Mouse (Mus musculus) heart, adult 8-10 months (tissue): ENCODE data around the gene Cacna1d. TPM values are rescaled to one million over a fixed set of nuclear protein-coding genes. Genes with fewer than 3 reads are reported as not detected.

Experiments
- DNase-seq: peaks from one replicate; pipeline ENCODE4 v3.0.0; 2022; ENCODE audit warnings: low spot score
- total RNA-seq, 4 experiments: library from RNA; stranded (reverse); gene quantifications; 2 replicates each; pipeline ENCODE4 v1.2.4; 2022

Gene Cacna1d
- total RNA-seq, 4 experiments from 2014 or later: 1.9 to 2.8 (median 2.4) TPM

DNA sequence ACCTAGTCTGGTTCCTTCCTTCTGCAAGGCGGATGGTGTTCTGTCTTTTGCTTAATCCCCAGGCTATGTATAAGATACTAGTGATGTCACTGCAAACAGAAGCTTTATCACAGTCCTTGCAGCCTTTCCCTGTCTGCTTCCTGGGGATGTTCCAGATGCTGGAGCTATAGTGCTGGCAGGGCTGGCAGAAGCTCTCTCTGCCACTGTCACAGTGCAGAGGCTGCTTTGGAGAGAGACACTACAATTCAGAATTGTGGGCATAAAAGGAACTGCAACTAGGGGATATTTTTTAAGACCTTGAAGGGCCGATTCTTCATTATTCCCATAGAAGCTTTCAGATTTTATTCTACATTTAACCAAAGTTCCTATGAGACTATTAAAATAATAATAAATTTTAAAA, 274.1 kb downstream of the Cacna1d start:
- no peak for DNase-seq

DNA sequence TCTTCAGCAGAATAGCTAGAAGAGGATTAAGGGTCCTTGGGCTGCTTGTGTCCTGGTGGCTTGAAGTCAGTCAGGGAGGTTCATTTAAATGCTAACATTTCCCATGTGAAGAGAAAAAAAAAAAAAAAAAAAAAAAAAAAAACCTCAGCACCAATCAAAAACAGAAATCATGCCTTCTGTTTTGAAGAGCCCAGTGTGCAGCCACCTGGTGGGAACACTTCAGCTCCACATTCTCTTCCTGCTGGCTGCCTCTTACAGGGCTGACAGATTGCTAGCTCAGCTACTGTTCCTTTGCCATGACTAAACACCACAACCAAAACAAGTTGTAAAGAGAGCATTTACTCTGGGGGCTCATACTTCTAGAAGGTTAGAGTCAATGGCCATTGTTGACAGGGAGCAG, 283.1 kb downstream of the Cacna1d start:
- DNase-seq: no peak

DNA sequence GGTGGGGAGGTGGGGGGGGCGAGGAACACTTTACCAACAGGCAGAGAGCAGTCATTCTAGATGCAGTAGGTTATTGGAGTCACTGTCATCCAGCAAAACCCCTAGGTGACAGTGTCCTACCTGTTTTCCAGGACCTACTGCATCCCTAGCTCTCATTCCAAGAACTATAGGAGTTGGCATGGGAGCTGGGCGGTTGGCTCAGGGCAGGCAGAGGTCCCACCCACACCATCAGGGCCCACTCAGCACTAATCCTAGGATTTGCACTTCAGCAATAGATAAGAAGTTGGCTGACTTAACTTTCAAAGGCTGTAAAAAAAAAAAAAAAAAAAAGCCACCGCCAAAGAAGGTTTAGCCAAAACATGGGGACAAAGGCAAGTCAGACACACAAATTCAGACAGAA, 285.4 kb downstream of the Cacna1d start:
- DNase-seq: no peak

DNA sequence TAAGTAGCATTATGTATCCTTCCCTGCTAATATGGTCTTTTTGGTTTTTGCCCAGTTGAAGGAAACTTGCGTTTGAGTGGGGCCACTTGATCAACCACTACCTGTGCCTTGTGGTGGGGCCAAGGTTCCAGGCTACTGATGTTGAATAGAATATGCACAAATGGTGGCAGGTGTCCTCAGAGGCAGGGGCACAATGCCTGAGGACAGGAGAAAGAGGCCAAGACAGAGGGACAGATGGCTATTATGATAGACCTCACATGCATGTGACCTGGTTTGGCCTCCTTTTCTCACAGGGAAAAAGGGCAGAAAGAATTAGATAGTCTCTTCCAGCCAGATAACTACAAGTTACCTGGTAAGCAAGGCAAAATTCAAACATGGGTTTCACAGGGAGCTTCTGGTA, 286.7 kb downstream of the Cacna1d start:
- no peak for DNase-seq

DNA sequence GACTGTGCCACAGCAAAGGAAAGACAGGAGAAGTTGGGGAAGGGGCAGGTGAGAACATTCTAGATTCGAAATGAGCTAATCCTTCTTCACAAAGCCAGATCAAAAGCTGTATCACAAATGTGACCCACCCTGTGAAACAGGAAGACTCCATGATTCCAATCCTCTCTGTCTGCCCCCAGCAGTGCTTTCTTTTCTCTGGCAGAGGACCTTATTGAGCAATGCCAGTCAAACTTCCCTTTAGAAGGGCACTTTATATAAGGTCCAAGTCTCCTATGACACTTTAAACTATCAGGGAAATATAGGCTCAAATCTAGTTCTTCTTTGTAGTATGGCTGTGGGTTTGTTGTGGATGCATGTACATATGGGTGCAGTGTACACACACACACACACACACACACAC, 290.9 kb downstream of the Cacna1d start:
- no peak for DNase-seq

DNA sequence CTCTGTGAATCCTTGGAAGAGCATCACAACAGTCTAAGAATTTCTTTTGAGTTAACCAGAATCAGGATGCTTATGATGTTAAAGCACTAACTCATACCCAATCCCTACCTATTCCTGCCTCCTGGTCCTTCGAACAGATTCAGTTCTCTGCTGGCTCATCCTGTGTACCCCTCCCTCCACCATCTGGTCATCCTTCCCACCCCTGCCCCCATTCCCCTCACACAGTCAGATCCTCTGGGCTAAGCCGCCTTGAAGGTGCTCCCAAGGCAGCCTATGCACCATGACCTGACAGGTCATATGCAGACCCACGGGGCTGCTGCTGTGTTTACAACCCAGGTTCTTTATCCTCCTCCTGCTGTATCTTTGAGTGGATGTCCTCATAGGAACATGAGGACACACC, 292.4 kb downstream of the Cacna1d start:
- no peak for DNase-seq

DNA sequence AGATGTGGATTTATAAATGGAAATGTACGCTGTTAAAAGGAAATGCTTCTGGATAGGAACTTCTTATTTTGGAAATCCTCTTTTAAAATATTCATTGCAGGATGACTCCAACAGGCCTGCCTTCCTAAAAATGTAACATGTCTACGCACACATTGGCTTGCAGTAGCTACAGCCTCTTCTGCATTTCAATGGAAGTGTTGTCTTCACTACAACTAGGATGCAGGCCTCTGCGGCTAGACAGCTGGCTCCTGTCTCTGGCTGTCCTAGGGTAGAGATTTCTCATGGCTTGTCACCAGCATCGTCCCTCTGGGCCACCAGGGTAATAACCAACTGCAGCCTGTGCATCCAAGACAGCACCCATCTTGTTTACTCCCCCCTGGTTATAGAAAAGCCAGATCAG, 293.1 kb downstream of the Cacna1d start:
- no peak for DNase-seq

DNA sequence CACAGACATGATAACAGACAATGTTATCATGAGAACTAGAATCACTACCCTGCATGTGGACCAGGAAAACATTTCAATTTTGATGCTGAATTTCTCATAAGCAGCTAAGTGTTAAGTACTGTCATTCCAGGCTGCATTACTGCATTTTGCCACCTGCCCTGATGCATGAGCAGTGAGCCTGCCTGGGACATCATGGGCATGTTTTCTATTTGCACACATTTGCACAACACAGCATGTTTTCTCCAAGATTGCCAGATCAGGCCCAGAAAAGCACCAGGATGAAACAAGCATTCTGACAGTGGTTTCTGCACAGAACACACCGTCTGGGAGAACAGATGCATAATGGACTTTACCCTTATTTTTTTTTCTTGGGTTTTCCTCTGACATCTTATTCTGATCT, 294.3 kb downstream of the Cacna1d start:
- no peak for DNase-seq

DNA sequence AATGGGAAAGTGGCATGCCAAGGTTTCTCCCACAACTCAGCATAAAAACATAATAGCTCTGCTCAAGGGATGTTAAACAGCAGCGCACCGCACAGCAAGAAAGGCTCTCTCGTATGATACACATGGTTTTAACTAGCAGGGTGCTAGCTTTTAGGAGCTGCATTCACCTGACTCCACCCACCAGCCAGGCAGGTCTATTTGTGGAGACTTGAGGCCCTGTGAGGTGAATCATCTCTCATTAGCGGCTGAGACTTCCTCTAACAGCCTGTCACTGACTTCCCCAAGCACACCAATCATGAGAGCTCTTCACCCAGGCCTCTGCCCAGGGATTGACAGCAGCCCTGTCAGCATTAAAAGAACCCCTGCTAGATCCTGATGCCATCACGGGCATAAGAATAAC, 295.0 kb downstream of the Cacna1d start:
- DNase-seq: peak; percentile 21

DNA sequence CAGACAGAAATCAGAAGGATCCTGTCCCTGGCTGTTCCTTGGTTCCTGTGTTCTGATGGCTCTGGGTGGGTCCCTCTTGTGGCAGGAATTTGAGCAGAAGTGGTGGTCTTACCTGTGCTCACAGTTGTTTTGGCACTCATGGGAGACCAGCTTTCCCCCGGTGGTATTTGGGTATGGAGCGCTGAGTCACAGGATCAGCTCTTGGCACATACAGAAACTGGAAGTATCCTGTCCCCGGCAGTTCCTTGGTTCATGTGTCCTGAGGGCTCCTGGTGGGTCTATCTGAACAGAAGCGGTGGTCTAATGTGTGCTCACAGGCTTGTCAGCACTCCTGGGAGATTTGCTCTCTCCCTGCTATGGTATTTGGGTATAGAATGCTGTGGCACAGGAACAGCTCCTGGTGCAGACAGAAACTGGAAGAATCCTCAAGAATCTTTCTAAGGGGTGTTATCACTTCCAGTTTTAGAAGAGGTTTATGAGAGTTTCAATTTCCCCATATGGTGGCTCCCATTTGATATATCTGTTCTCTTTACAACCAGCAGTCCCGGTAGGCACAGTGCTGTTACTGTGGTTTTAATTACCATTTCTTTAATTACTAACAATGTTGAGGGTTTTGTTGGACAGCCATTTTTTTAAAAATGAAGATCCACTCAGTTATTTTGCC, 300.8 kb downstream of the Cacna1d start:
- DNase-seq: no peak

DNA sequence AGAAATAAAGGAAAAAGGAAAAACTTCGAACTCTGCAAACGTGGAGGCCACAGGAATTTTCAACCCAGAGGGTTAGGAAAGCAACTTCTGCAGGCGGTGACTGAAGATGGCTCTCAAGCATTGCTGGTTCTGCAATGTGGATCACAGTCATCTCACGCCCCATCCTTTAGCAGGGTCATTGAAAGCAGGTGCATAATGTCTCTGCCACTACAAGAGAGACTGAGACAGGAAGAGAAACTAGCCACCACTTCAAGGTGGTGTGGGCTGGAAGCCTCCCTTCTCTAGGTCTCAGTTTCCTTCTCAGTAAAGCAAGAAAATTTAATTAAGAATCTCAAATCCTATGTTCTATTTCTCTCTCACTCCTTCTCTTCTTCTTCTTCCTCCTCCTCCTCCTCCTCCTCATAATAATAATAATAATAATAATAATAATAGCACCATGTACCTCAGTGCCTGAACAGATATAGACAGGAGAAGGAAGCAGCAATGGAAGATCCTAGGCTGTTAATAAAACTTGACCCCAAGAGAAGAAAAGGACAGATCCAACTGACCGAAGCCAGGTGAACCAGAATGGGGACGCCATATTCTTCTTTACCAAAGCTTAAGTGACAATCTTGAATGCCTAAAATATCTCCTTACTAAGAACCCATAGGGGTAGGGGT, 305.5 kb downstream of the Cacna1d start:
- DNase-seq: no peak

DNA sequence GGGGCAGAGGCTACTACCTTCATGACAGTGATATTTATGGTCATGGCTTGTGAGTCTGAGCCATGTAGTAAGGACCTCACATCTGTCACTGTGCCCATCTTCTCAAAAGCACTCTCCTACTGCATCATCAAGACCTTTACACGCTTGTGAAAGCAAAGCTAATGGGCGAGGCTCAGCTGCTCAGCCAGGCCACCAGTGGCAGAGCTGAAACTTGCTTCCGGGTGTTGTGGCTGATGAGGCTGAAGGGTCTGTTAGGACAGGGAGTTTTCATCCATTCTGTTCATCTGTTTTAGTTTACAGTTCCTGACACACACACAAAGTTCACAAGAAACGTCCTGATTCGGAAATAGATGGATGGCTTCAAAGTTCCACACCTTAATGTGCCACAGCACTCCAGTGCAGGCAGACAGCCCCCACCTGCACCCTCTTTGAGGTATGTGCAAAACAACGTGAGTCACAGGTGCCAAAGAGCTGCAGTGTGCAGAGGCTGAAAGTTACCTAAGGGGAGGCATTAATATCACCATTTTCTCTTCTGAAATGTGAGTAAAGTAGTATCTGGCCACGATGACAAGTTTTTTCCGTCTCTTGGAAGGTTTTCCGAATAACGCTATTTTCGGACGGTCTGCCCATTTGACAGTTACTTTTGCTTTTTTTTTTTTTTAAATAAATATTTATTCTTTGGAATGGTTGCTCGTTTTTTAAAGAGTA, 306.7 kb downstream of the Cacna1d start:
- DNase-seq: no peak

DNA sequence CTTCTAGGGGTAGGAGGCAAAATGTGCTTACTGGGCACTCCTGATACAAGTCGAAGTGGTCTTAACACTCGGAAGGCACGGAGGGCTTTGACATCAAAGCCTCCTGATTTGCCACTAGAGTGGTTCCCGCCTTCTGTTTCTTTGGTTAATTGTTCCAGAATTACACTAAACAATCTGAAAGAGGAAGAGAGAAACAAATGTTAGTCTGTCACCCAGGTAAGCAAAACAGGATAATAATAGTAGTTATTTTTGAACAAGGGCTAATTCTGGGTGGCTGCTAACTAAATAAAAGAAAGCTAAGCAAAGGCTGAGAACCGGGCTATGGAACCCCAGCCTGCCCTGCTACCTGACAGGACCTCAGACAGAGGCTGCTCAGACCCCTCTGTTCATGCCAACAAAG, 307.2 kb downstream of the Cacna1d start:
- DNase-seq: no peak

DNA sequence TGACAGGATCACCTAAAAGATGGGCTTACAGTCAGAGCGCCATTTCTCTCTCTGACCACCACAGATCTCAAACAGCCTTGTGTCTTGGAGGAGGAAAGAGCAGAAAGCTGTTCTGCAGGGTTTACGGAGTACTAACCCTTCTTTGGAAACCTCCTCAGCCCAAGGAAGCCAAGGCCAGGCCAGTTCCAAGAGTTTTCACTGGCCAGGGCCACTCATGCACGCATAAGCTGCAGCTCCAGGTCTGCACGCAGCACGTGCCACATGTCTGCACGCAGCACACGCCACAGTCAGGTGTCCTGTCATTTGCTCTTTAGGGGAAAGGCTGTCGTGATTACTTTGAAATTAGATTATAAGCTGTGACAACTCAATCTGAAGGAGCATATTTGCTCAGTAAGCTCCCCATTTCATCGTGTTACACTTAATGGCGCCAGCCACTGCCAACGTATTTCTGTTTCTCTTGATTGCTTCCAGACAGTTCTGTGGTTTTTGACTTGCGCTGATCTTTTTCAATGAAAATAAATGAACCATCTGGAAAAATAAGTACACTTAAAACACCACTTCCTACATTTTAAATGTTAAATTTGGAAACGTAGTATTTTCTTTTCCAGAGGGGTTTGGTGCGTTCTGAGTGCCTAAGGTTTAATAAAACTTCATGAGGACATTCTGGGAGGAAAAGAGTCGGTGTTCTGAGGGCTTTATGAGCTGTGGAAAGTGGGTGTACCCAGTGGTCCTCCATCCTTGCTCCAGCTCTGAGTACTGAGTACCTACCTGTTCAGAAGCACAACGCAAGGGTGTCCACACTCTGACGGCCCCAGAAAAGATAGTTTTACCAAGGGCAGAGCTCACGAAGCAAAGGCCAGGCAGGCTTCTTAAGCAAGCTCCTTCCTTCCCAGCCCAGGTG, 308.4 kb downstream of the Cacna1d start:
- no peak for DNase-seq

DNA sequence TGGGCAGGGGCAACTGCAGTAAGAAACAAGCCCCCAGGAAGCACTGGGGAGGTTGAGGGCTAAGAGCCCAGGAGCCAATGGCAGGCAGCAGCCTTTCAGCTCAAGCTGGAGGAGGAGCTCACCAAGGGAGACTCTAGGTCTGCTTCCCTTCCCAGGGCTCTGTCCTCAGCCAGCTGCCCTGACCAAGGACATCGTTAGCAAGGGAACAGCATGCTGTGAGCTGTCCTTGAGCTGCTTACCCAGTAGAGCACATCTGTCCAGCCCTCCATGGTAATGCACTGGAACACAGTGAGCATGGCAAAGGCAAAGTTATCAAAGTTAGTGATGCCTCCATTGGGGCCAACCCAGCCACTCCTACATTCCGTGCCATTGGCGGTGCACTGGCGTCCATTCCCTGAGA, 312.9 kb downstream of the Cacna1d start:
- no peak for DNase-seq

DNA sequence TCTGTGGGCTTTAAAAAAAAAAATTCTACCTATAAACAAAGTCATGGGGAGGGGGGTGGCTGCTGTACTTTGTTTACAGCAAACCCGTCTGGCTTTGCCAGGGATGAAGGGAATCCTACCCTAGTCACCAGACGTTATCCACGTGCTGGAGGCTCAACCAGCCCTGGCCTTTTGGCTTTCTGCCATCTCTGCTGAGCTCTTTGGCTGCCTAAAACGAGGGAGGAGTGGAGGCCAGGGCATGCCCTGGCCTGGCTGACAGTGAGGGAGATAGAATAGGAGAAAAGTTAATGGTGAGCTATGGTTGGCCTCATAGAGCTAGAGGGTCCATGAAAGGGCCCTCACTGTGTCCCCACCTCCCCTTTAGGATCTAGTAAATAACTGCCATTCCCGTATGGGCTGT, 313.4 kb downstream of the Cacna1d start:
- DNase-seq: no peak

DNA sequence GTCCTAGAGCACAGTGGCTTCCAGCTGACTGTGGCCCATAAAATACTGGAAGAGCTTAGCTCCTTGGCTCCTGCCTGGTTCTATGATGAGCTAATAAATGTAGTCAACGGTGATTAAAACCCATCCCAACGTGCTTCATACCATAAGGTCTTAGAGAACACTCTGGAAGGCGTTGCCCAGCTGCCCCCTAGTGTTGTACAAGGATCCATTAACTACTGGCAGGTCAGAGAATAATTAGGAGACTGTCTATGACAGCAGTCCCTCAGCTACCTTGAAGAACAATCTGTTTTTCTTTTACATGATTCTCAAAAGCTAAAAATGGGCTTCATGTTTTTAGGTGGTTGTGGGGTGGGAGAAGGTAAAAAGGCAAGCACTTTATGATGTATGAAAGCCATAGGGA, 315.9 kb downstream of the Cacna1d start:
- DNase-seq: no peak

DNA sequence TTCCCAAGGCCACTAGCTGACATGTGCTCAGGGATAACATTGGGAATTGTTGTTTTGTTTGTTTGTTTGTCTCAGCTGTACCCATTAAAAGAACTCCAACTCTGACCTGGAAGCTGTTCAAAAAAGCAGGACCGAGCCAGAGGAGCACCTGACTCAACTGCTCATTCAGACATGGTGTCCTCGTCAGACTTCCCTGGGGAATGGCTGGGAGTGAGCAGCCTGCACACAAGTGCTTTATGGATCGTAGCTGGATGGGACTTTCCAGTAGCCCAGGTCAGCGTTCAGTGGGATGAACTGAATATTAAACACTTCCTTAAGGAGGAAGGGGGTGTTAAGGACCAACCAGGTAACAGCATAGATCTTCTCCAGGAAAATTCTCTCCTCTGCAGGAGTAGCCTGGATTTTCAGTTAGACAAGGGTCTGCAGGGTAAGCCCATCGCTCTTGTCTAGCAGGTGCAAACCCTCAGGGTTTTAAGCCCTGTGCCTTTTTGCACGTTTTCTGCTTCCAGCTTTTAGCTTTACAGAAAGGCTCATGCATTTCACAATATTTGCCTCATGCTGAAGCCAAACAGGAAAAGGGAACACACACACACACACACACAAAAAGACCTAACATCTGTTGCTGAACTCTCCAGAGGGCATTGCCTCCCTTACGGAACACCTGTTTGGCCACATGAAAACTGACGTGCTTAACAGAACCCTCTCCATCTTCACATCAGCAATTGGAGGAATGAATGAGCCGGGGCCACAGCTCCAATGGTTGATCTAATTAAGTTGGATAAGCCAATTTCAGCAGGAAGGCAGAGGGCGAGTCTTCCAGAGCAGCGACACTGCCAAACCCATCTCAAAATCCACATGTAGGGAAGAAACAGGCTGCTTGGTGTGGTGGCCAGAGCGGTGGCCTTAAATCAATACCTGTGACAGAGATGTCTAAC, 318.2 kb downstream of the Cacna1d start:
- DNase-seq: no peak

DNA sequence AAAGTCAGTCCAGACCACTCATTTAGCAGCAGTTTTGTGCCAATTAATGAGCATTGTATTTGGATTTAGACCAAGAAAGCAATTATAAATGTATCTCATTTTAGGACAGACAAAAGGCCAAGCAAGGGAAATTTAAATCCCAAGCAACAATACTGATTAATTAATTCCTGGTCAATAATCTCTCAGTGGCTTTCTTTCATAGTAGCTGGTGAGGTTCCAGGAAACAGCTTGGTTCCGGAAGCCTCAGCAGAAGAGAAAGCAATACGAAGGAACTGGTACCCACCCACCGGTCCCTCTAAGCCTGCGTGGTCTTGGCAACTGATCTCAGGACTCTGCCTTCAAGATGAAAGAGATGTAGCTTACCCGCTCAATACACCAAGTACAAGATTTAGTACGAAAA, 319.7 kb downstream of the Cacna1d start:
- DNase-seq: no peak

DNA sequence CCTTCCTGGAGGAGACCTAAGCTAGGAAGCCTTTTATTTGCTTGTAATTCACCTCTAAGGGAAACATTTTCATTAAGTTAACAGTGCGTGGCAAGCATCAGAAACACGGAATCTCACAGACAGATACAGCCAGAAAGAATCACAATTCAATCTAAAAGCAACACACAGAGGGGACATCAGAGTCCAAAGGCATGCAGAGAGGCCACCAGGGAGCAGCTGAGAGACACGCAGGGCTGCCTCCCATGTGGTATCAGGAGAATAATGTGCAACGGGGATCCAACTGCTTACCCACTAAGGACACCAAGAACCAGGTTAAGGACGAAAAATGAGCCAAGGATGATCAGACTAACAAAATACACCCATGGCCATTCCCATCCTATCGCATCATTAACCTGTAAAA, 320.2 kb downstream of the Cacna1d start:
- DNase-seq: no peak

DNA sequence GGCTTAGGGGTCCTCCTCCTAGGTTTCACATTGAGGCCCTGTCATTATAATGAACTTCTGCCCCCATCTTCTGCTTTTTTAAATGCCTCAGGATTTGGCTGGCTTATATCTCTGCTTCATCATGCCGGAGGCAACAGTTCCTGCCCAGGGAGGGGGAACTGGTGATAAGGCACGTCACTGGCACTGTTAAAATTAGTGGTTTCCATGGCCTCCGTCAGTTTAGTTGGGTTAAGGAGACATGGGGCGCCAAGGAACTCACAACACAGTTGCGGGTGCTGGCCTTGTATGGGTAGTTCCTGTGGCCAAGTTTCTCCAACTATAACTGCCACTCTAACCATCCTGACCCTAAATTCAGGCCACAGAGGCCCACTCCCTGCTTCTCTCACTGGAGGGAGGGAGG, 321.8 kb downstream of the Cacna1d start:
- no peak for DNase-seq
